Mouse (Mus musculus): ENCODE data around the gene Kcnmb1. TPM values are rescaled to one million over a fixed set of nuclear protein-coding genes. Genes with fewer than 3 reads are reported as not detected.

Kcnmb1 gene
- polyA plus RNA-seq, 1 experiment from 2014 or later: not detected

DNA sequence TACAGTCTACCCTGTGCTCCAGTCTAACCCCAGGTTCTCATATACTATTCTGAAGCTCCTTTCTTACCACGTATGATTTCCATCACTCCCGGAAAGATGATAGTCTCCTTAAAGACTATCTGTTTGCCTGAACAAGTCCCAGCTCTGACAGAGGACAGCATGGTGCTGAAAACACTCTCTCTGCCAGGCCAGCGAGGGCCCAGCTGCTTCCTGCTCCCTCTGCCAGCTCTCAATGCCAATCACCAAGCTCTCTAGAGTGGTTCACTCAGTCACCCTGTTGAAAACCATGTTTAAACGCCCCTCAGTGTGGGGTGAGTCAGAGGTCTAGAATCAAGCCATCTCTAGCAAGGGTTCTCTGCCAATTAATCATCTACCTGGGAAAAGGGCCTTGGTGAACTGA is 35.0 kb upstream of the Kcnmb1 start:
- ChIA-PET CTCF (interaction anchor here (1.0 to 1.2 kb wide), 2 partner anchors 10 to 193 kb away, joined by 3 read pairs; no protein-coding TSS in a partner anchor), POLR2A (no interaction called here)
- H3K27me3 ChIP-seq: no peaks in the 10 kb centered on the region
- DNase-seq (ENCODE audit: low read depth, low spot score): no peak
- ATAC-seq: no peak
- in situ Hi-C loops (cut with MboI; ENCODE audit: low pct_unique_long_range_greater_than_20kb): loop anchor here (25.0 kb wide), 1 partner anchor 884 kb away; no protein-coding TSS in a partner anchor
- TF ChIP-seq CTCF (IDR thresholded peaks at IDR 0.05): no peak

DNA sequence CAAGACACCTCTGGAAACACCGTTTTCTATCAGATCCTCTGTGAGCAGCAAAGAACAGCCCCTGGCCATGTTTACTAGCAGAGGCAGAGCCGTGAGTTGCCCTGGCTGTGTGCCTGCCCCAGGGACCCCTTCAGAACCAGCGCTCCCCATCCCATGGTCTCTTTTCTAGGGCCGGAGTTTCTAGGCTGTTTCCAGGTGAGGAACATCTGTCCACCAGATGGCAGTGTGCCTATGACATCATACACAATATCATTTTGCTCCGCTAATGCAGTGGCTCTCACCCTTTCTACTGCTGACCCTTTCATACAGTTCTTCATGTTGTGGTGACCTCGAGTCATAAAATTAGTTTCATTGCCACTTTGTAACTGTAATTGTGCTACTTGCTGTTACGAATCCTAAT is 34.2 kb upstream of the Kcnmb1 start:
- ChIA-PET POLR2A (no interaction called here), CTCF (no interaction called here)
- no peaks in the 10 kb centered on the region for H3K27me3 ChIP-seq
- DNase-seq (ENCODE audit: low read depth, low spot score) (no peak), ATAC-seq (no peak)
- in situ Hi-C loops (cut with MboI; ENCODE audit: low pct_unique_long_range_greater_than_20kb): loop anchor here (25.0 kb wide), 1 partner anchor 884 kb away; no protein-coding TSS in a partner anchor
- peak; percentile 63 for TF ChIP-seq CTCF (IDR thresholded peaks at IDR 0.05)

DNA sequence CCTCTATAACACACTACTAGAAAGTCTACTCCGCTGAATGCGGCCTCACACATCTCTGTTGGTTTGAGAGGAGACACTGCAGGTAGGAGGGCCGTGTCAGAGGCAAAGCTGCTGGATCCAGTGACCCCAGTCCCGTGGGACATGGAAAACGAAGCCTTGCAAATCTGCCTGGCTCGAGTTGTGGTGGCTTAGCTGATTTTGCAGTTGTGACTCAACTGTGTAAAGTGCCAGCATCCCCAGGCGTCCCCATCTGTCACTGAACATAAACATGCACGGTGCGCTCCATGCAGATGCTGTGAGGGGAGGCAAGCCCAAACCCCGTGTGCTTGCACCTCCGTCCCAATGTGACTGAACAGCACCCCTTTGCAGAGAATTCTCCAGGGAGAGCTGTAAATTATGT is 33.4 kb upstream of the Kcnmb1 start:
- ATAC-seq (no peak), DNase-seq (ENCODE audit: low read depth, low spot score) (no peak)
- no peak for TF ChIP-seq CTCF (IDR thresholded peaks at IDR 0.05)
- ChIA-PET POLR2A (no interaction called here), CTCF (no interaction called here)
- H3K27me3 ChIP-seq: no peaks in the 10 kb centered on the region
- in situ Hi-C loops (cut with MboI; ENCODE audit: low pct_unique_long_range_greater_than_20kb): loop anchor here (25.0 kb wide), 1 partner anchor 883 kb away; no protein-coding TSS in a partner anchor

DNA sequence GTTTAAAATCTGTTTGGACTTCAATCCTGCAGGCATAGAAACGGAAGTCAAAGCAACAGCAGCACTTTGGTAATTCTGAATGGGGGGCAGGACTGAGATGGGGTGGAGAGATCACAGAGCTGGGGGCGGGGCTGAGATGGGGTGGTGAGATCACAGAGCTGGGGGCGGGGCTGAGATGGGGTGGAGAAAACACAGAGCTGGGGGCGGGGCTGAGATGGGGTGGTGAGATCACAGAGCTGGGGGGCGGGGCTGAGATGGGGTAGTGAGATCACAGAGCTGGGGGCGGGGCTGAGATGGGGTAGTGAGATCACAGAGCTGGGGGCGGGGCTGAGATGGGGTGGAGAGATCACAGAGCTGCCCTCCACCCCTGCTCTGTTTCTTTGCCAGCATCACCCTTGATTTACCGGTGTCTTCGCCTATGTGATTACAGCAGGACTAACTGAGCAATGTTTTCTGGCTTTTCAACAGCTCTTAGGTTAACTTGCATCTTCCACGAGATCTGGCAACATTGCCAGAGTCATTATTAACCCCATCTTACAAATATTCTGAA is 30.9 kb upstream of the Kcnmb1 start:
- in situ Hi-C loops (cut with MboI; ENCODE audit: low pct_unique_long_range_greater_than_20kb): loop anchor here (25.0 kb wide), 1 partner anchor 880 kb away; no protein-coding TSS in a partner anchor
- no peak for TF ChIP-seq CTCF (IDR thresholded peaks at IDR 0.05)
- POLR2A ChIA-PET: no interaction called here
- no peak for DNase-seq (ENCODE audit: low read depth, low spot score)
- ATAC-seq: no peak
- CTCF ChIA-PET: no interaction called here
- peaks cover 7% of the 10 kb centered on the region for H3K27me3 ChIP-seq

DNA sequence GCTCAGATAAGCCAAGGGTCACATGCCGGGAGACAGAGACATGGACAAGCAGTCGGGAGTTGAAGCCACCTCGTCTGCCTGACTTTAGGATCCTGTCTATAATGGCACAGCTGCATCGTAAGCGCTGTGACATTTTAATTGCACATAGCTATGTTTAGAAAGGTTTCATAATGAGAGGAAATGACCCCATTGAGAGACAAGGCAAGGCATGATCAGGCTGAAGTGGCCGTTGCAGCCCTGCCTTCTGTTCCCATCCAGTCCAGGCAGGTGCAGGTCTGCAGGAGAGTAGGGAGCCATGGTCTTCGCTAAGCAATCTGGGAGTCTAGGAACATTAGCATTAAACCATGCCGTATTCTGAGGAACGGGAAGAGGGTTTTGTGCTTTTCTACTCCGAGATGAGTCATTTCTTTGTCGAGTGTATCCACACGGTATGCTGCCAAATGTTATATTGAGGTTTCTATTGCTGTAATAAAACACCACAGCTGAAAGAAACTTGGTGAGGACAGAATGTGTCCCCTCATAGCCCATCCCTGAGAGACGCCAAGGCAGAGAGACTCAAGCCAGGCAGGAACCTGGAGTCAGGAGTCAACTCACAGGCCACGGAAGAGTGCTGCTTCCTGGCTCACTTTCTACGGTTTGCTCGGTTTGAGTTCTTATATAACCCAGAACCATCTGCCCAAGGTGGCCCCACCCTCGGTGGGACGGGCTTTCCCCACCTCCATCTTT is 30.3 kb upstream of the Kcnmb1 start:
- ATAC-seq (no peak), DNase-seq (ENCODE audit: low read depth, low spot score) (no peak)
- in situ Hi-C loops (cut with MboI; ENCODE audit: low pct_unique_long_range_greater_than_20kb): loop anchor here (25.0 kb wide), 1 partner anchor 880 kb away; no protein-coding TSS in a partner anchor
- peaks cover 12% of the 10 kb centered on the region for H3K27me3 ChIP-seq
- POLR2A ChIA-PET: no interaction called here
- no peak for TF ChIP-seq CTCF (IDR thresholded peaks at IDR 0.05)
- CTCF ChIA-PET: no interaction called here

DNA sequence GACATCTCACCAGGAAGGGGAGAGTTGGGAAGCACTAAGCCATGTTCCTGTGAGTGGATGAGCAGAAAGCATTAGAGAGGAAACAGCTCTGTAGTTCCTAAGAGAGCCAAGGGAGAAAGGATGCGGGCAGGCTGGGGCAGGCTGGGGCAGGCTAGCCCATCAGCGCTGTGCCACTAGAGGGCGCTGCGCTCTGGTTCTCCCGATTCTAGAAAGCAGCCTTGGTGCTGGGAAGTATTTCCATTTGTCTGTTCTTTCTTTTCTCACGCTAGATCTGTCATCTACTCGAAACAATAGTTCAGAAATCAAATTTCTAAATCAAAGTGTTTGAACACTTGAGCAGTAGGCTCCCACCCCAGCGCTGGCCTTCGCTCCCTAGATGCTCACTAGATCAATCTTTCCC is 28.5 kb upstream of the Kcnmb1 start:
- POLR2A ChIA-PET: no interaction called here
- no peak for ATAC-seq
- in situ Hi-C loops (cut with MboI; ENCODE audit: low pct_unique_long_range_greater_than_20kb): loop anchor here (25.0 kb wide), 1 partner anchor 878 kb away; no protein-coding TSS in a partner anchor
- peaks cover 14% of the 10 kb centered on the region for H3K27me3 ChIP-seq
- CTCF ChIA-PET: interaction anchor here (1.9 kb wide), 1 partner anchor 16 kb away, joined by 5 read pairs; no protein-coding TSS in a partner anchor
- TF ChIP-seq CTCF (IDR thresholded peaks at IDR 0.05): peak; percentile 40
- no peak for DNase-seq (ENCODE audit: low read depth, low spot score)

DNA sequence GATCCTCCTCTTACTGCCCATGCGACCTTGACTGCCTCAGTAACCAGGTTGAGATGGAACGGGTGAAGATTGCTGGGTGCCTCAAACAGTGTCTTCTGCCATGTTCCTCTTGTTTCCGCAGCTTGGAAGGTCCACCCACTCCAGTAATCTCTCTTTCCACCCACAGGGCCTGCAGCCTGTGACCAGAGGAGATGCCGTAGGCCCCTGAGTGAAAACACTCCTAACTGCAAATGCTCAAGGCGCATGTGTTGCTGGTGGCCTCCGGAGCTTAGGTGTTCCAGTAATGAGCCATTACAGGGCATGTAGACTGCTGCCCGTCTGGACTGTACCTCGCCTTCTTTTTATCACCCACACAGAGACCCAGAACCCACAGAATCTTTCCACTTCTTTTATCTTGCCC is 25.2 kb upstream of the Kcnmb1 start:
- POLR2A ChIA-PET: no interaction called here
- peaks cover 27% of the 10 kb centered on the region for H3K27me3 ChIP-seq
- in situ Hi-C loops (cut with MboI; ENCODE audit: low pct_unique_long_range_greater_than_20kb): loop anchor here (25.0 kb wide), 1 partner anchor 875 kb away; no protein-coding TSS in a partner anchor
- DNase-seq (ENCODE audit: low read depth, low spot score) (no peak), ATAC-seq (no peak)
- TF ChIP-seq CTCF (IDR thresholded peaks at IDR 0.05): no peak
- CTCF ChIA-PET: no interaction called here

DNA sequence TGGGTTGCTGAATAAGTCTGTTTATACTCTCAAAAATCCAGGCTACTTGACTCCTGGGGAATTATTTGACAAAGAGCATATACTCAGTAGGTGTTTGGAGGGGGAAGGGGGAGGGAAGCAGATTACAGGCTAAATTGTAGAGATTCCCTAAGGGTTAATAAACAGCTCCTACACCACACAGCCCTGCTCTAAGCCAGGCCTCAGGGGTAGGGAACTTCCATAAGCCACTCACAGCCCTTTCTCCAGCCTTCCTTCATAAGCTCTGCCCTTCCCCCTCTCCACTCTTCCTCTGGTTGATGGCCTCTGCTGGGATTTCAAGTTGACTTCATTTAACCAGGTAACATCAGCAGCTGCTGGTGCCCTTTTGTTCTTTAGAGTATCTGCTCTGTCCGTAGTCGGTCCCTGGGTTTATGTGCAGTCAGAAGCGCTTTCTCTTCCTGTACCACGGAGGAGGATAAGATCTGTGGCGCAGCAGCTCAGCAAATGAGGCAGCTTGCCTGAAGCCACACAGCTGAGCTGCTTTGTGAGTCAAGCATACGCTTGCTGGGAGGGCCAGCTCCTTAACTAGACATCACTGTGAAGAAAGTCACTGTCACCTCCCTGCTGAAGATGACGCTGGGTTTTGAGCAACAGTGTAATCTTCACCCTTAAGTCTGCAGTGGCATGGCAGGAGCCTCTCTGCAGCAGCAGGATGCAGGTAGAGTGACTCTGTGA is 24.1 kb upstream of the Kcnmb1 start:
- POLR2A ChIA-PET: no interaction called here

DNA sequence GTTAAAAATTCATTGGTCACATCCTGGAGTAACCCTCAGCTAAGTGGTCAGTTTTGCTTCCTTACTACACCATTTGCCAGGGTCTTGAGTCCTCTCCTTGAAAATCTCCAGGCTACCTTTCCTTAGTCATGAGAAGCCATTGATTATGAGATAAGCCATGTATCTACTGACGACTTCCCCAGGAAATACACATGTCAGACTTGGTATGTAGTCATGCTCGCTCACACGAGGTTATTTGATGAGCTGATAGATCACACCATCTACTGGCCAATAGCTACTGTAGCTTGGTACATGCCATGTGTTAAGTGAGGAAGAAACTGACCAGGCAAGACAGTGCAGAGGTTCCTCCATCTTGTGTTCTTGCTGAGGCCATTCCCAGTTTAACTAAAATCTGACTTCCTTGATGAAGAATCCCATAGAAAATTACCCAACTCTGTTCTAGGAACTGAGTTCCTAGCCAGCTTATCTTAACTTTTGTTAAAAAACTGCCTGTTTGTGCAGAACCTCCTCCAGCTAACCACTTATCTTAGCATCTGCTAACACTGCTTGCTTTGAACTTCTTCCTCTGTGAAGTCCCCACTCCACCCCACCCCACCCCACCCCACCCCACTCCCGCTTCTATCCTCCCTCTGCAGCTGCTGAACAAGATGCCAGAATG is 23.2 kb upstream of the Kcnmb1 start:
- POLR2A ChIA-PET: no interaction called here
- in situ Hi-C loops (cut with MboI; ENCODE audit: low pct_unique_long_range_greater_than_20kb): loop anchor here (25.0 kb wide), 1 partner anchor 873 kb away; no protein-coding TSS in a partner anchor

More for the DNA sequence above, 24.1 kb upstream of the Kcnmb1 start:
- in situ Hi-C loops (cut with MboI; ENCODE audit: low pct_unique_long_range_greater_than_20kb): loop anchor here (25.0 kb wide), 1 partner anchor 874 kb away; no protein-coding TSS in a partner anchor
- CTCF ChIA-PET: interaction anchor here (1.4 kb wide), 1 partner anchor 12 kb away, joined by 3 read pairs; no protein-coding TSS in a partner anchor
- no peak for DNase-seq (ENCODE audit: low read depth, low spot score)
- TF ChIP-seq CTCF (IDR thresholded peaks at IDR 0.05): no peak
- peaks cover 29% of the 10 kb centered on the region for H3K27me3 ChIP-seq
- no peak for ATAC-seq

DNA sequence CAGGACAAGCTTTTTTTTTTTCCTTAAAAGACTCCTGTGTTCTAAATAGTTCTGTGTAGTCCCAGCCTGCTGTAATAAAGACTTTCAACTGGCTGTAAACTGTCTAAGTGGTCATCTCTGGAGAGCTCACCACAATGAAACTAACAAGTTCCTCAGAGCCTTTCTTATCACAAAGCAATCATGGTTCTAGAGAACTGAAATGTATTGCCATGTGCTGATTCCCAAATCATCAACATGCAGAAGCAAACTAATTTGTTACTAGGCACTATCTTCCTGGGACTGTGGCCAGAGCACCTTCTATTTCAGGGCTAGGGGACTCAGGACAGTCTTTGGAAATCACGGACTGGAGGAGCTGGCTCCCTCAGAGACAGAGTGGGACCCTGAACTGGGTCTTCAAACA is 19.2 kb upstream of the Kcnmb1 start:
- TF ChIP-seq CTCF (IDR thresholded peaks at IDR 0.05): no peak
- ChIA-PET CTCF (no interaction called here), POLR2A (no interaction called here)
- ATAC-seq: no peak
- in situ Hi-C loops (cut with MboI; ENCODE audit: low pct_unique_long_range_greater_than_20kb): loop anchor here (25.0 kb wide), 1 partner anchor 869 kb away; no protein-coding TSS in a partner anchor
- DNase-seq (ENCODE audit: low read depth, low spot score): no peak
- H3K27me3 ChIP-seq: peaks cover 18% of the 10 kb centered on the region

More for the DNA sequence above, 23.2 kb upstream of the Kcnmb1 start:
- peaks cover 29% of the 10 kb centered on the region for H3K27me3 ChIP-seq
- ATAC-seq (no peak), DNase-seq (ENCODE audit: low read depth, low spot score) (no peak)
- TF ChIP-seq CTCF (IDR thresholded peaks at IDR 0.05): no peak
- CTCF ChIA-PET: interaction anchor here (1.4 kb wide), 1 partner anchor 12 kb away, joined by 3 read pairs; no protein-coding TSS in a partner anchor

Measured in Patski (cell line).